Mouse (Mus musculus) ES-E14 (cell line): ENCODE measurements at regions not wholly inside any gene's neighbourhood (a gene's known extent, or its start where the extent isn't known, plus 50 kb on each side); places are given as distances from the start of the nearest gene placed in this dataset.

Source experiments
- CHD2 ChIP-seq: IDR thresholded peaks from 2 replicates; pipeline ENCODE4 v1.6.1; 2014; ENCODE audit warnings: mild to moderate bottlenecking, low read depth, low read length, inconsistent platforms
- HCFC1 ChIP-seq: IDR thresholded peaks from 2 replicates; pipeline ENCODE4 v1.6.1; 2012; ENCODE audit warnings: low read length, inconsistent platforms, borderline replicate concordance; ENCODE audit not compliant: insufficient read depth
- MAFK ChIP-seq: IDR thresholded peaks from 2 replicates; pipeline ENCODE4 v1.6.1; 2014; ENCODE audit warnings: mild to moderate bottlenecking, low read depth, low read length, inconsistent platforms; ENCODE audit not compliant: insufficient read depth
- ZC3H11A ChIP-seq: IDR thresholded peaks from 2 replicates; pipeline ENCODE4 v1.6.1; 2012; ENCODE audit warnings: low read depth, mild to moderate bottlenecking, inconsistent platforms, low read length, borderline replicate concordance

DNA sequence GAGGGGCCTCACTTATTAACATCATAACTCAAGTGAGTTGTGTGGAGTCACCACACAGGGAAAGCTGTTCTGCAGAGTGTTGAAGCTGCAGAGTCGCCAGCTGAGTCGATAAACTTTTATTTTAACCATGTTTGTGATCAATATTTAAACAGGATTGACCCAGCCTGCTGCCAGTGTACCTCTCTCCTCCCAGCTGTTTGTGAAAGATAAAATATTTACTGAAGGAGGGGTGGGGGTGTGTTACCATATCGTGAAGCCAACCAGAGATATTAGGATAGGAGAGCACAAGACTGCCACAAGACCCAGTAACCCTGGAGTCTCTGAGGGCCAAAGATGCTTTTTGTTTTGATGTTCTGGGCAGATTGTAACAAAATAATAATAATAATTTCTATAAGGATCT, 309.4 kb upstream of the Plxna2 start:
- TF ChIP-seq HCFC1 (no peak), ZC3H11A (no peak), CHD2 (no peak), MAFK (no peak)
